Mouse (Mus musculus) liver, adult 2 months (tissue): Measurements from ENCODE around the gene Zzef1.

Experiments
- CTCF ChIP-seq: fragments of 200-500 bp; IDR thresholded peaks from 2 replicates; pipeline ENCODE4 v1.5.1; 2011; ENCODE audit warnings: low read depth, low read length, control low read depth
- POLR2A ChIP-seq: fragments of 200-500 bp; IDR thresholded peaks from 2 replicates; pipeline ENCODE4 v1.6.1; 2011; ENCODE audit warnings: low read length, control low read depth; ENCODE audit not compliant: insufficient read depth; ENCODE audit errors: extremely low read depth

DNA sequence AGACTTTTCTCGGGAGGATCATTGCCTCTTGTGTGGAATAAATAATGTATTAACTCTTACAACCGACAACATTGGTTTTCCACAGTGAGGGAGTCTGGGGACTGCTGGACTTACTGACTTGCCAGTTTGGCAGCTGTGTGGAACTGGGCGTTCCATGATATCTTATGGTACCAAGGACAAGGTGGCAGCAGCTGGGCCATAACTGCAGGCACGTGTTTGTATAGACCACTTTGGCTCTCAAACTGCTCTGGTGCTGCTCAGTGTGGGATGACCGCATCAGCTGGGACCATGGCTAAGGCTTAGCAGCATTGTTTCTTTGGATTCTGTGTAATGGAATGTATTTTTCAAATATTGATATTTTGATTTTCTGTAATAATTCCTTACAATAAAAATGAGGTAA lies 25.2 kb upstream of the Zzef1 start:
- TF ChIP-seq CTCF (no peak), POLR2A (no peak)
